Mouse (Mus musculus) lung, postnatal 0 days (tissue): ENCODE results near the gene Anxa6.

Experiments
- CTCF ChIP-seq: IDR thresholded peaks from 2 replicates; pipeline ENCODE4 v1.5.1; 2016; ENCODE audit warnings: antibody characterized with exemption, mild to moderate bottlenecking
- EP300 ChIP-seq: IDR thresholded peaks from 2 replicates; pipeline ENCODE4 v1.6.1; 2016; ENCODE audit warnings: antibody characterized with exemption, mild to moderate bottlenecking, control low read depth

- TF ChIP-seq EP300 (no peak), CTCF (no peak)
These were observed 68.0 kb downstream of the Anxa6 start for GRCm38 (mm10) chr11:54965234-54965633.
